Mouse (Mus musculus) lung, postnatal 14 days (tissue): ENCODE data around the gene Olfr643.

Experiments
- DNase-seq: peaks from one replicate; pipeline ENCODE4 v3.0.0; 2021

The Olfr643 gene

DNA sequence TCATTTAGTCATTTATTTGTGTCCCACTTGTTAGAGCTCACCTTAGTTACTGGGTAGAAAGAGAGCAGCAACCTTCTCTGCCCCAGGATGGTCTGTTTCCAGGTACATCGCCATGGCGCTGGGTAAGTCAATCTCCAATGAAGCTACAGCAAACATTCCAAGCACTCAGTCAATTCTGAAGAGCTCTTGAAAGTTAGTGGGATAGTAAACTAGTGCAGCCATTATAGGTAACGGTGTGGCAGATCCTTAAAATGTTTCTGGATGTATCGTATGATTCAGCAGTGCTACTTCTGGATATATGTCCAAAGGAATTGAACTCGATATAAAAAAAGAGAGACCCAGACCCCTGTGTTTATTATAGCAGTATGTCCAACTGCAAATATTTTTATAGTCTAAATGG lies at the start of gene Olfr643:
Gene Olfr643, minus strand, starts transcription at position 101 of the 400 bp plus-strand sequence.
- no peak for DNase-seq

GRCm38 (mm10) chr7:104183292-104183691 lies 46.1 kb upstream of the Olfr643 start, which contains the start of gene Olfr648:
TSS of gene Olfr648 (minus strand) at chr7:104183392.
- no peak for DNase-seq

GRCm38 (mm10) chr7:104179074-104179473 lies 41.9 kb upstream of the Olfr643 start:
- DNase-seq, result no peak

- no peak for DNase-seq
Observed at GRCm38 (mm10) chr7:104178422-104179054, 41.3 kb upstream of the Olfr643 start.

GRCm38 (mm10) chr7:104175085-104175484 lies 37.9 kb upstream of the Olfr643 start:
- no peak for DNase-seq

DNA sequence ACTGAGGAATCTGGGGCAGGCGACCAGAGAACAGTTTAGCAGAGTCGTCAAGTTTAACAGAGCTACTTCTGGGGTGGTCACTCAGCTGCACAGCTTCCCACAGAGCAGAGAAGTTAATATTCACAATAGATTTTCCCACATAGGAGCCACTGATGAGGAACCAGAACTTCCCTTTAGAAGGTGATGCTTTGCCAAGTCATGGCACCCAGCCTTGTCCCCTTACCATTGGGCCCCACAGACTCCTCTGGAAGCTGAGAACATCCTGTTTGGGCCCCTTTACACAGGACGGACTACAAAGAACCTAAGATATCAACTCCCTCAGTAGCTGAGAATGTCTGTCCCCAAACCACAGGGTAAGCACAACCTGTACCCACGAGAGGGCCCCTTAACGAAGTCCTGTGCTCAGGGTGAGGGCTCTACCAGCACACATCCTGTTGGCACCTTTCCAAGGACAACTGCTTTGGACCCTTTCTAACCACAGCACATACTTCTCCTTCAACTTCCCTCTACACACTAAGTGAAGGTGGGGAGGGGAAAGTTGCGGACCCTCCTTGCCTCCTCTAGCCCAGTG lies 32.5 kb upstream of the Olfr643 start:
- no peak for DNase-seq

DNA sequence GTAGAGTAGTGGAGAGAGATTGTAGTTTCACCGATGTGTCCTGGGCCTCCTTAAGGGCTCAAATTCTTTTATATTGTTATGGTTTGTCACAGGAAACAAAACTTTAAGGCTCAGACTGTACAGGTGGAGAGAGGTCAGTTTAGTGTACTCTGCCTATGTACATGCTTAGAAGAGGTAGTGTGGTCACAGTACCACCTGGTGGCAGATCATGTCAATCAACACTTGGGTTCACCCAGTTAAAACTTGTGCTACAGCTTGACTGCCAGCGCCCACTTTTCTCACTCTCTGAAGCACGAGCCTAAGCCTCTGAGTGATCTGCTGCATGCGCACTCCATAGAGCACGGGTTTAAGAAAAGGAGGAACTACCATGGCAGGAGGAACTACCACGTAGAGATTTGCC lies 29.9 kb upstream of the Olfr643 start:
- DNase-seq, result no peak

DNA sequence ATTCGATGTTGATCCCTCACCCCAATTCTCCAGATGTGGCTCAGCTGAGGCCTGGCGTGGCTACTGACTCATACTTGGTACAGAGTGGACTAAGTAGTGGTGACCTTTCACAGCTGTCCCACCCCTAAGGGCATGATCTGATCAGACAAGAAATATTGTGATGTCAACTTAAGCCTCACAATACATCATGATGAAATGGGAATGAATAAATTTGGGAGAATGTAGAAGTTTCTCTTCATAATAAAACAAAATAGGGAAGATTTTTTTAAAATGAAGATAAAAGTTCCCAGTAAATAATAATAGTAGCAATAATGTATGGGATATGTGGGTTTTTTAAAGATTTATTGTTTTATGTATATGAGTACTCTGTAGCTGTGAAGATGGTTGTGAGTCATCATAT lies 13.3 kb upstream of the Olfr643 start, which contains the start of gene Ubqlnl:
Gene Ubqlnl, minus strand, starts transcription at position 101 of the 400 bp plus-strand sequence.
- no peak for DNase-seq

GRCm38 (mm10) chr7:104143179-104143578 lies 6.0 kb upstream of the Olfr643 start, which contains the start of gene Ubqln3:
TSS of gene Ubqln3 (minus strand) at chr7:104143279.
- no peak for DNase-seq

GRCm38 (mm10) chr7:104129726-104130125 lies 7.5 kb downstream of the Olfr643 start, which contains the start of gene Ubqln5:
TSS of gene Ubqln5 (minus strand) at chr7:104129826.
- DNase-seq, result no peak

GRCm38 (mm10) chr7:104104757-104104972 lies 32.5 kb downstream of the Olfr643 start, which contains the start of gene Olfr646:
TSS of gene Olfr646 (plus strand) at chr7:104104873.
- no peak for DNase-seq

- DNase-seq, result no peak
Observed at GRCm38 (mm10) chr7:104103913-104104756, 33.1 kb downstream of the Olfr643 start.

DNA sequence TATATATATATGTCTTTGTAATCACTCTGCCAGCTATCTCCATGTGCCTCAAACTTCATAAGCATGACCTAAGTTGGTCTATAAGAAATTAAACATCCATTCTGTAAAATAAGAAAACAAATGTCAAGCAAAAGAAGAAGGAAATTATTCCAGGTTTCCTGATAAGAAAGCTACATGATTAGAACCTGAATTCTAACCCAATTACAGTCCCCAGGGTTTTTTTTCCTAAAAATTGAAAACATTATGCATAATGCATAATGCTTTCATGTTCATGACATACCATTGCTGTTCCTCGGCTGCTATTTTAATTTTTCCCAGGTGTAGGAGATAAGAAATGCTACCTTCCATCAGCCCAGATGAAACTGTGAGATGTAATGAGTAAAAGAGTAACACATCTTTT lies 51.8 kb downstream of the Olfr643 start, which contains the start of gene Olfr645:
Gene Olfr645, minus strand, starts transcription at position 101 of the 400 bp plus-strand sequence.
- DNase-seq, result no peak

- DNase-seq, result no peak
Observed at GRCm38 (mm10) chr7:104071769-104072168, 65.4 kb downstream of the Olfr643 start, which contains the start of gene Olfr644. TSS of gene Olfr644 (minus strand) at chr7:104071869.

DNA sequence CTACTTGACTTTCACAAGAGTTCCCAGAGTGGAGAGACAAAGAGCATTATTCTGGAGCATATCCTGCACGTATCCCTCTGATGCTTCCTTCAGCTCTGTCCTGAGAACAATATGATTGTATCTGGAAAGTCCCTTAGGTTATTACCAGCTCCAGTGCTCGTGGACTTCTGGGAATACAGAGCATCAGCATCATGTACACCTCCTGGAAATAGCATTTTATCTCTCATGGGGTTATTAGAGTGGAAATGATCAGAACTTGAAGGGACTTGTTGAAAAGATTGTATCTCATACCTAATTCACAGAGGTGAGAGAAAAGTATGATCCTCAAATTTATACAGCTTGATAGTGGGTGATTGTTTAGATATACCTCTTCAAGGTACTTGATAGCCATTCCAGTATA lies 75.9 kb downstream of the Olfr643 start, which contains the start of gene 4930516K23Rik:
Gene 4930516K23Rik, minus strand, starts transcription at position 101 of the 400 bp plus-strand sequence.
- no peak for DNase-seq

DNA sequence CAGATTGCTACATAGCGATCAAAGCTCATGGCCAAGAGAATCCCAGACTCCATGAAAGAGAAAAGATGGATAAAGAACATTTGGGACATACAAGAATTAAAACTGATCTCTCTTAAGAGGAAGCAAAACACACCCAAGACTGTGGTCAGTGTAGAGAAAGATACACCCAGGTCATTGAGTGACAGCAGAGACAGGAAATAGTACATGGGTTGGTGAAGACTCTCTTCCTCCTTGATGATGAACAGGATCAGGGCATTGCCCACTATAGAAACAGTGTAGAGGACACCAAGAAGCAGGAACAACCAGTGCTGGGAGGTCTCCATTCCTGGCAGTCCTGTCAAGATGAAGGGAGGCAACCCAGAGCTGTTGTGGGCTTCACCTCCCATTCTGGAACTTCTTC lies 78.0 kb downstream of the Olfr643 start:
- DNase-seq, result no peak

DNA sequence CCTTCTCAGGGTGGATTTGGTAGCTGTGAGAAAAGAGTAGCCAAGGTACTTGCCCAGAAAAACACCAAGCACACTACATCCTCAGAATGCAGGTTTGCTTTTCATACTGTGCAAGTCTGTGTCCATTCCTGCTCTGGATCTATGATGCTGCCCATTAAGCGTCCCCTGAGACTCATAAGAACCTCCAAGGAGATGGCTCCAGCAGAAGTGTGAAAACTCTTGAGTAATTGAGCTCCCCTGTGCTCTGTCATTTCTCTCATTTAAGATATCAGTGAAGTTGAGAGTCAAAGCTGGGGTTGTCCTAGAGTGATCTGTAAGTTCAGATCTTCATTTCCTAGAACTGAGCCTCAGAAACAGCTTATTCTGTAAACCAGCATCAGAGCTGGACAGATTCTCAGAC lies 84.6 kb downstream of the Olfr643 start, which contains the start of gene Olfr642:
Gene Olfr642, minus strand, starts transcription at position 101 of the 400 bp plus-strand sequence.
- no peak for DNase-seq

- DNase-seq, result no peak
Observed at GRCm38 (mm10) chr7:104050745-104051144, 86.5 kb downstream of the Olfr643 start.

- no peak for DNase-seq
Observed at GRCm38 (mm10) chr7:104035145-104035544, 102.1 kb downstream of the Olfr643 start, which contains the start of gene Olfr641. TSS of gene Olfr641 (plus strand) at chr7:104035445.

GRCm38 (mm10) chr7:104026978-104027377 lies 110.2 kb downstream of the Olfr643 start:
- no peak for DNase-seq

- DNase-seq, result no peak
Observed at GRCm38 (mm10) chr7:104025473-104025872, 111.7 kb downstream of the Olfr643 start, which contains the start of gene Olfr640. TSS of gene Olfr640 (minus strand) at chr7:104025573.

GRCm38 (mm10) chr7:104021651-104022050 lies 115.6 kb downstream of the Olfr643 start:
- no peak for DNase-seq

- no peak for DNase-seq
Observed at GRCm38 (mm10) chr7:104018953-104019352, 118.3 kb downstream of the Olfr643 start.
